Mouse (Mus musculus): ENCODE measurements around the gene Nup133. TPM values are rescaled to one million over a fixed set of nuclear protein-coding genes. Genes with fewer than 3 reads are reported as not detected.

Nup133 gene
- polyA plus RNA-seq, 1 experiment = 7.9 TPM

- Histone ChIP-seq H3K4me3 (ENCODE audit: insufficient read depth, low read depth, low read length) (no peak overlapping the region), H3K4me1 (ENCODE audit: control insufficient read depth, insufficient read depth, low read length) (no peaks in the 10 kb centered on the region), H3K27me3 (replicated peaks; ENCODE audit: control insufficient read depth, insufficient read depth, low read length) (no peaks in the 10 kb centered on the region), H3K36me3 (ENCODE audit: control insufficient read depth, insufficient read depth, low read length) (no peaks in the 10 kb centered on the region), H3K27ac (ENCODE audit: insufficient read depth, low read depth, low read length) (no peak overlapping the region)
- TF ChIP-seq POLR2A (IDR thresholded peaks at IDR 0.05; ENCODE audit: low read depth, low read length) (no peak), CTCF (conservative IDR thresholded peaks at IDR 0.05; ENCODE audit: insufficient read depth, insufficient read length, low read depth, low read length) (no peak)
- 93% methylated on average over 1 of the region's 1 CpGs for WGBS
- DNase-seq = no peak
Measured at GRCm38 (mm10) chr8:123854252-123854651, 94.8 kb downstream of the Nup133 start.

GRCm38 (mm10) chr8:123851590-123851989 is 97.5 kb downstream of the Nup133 start:
- no peak for DNase-seq
- Histone ChIP-seq H3K27ac (ENCODE audit: insufficient read depth, low read depth, low read length) (no peak overlapping the region), H3K4me3 (ENCODE audit: insufficient read depth, low read depth, low read length) (no peak overlapping the region), H3K36me3 (ENCODE audit: control insufficient read depth, insufficient read depth, low read length) (no peaks in the 10 kb centered on the region), H3K4me1 (ENCODE audit: control insufficient read depth, insufficient read depth, low read length) (no peaks in the 10 kb centered on the region), H3K27me3 (replicated peaks; ENCODE audit: control insufficient read depth, insufficient read depth, low read length) (no peaks in the 10 kb centered on the region)
- TF ChIP-seq POLR2A (IDR thresholded peaks at IDR 0.05; ENCODE audit: low read depth, low read length) (no peak), CTCF (conservative IDR thresholded peaks at IDR 0.05; ENCODE audit: insufficient read depth, insufficient read length, low read depth, low read length) (no peak)
- WGBS = 42% methylated on average over 5 of the region's 5 CpGs

- no peak for DNase-seq
Measured at GRCm38 (mm10) chr8:123849352-123849751, 99.7 kb downstream of the Nup133 start.

DNA sequence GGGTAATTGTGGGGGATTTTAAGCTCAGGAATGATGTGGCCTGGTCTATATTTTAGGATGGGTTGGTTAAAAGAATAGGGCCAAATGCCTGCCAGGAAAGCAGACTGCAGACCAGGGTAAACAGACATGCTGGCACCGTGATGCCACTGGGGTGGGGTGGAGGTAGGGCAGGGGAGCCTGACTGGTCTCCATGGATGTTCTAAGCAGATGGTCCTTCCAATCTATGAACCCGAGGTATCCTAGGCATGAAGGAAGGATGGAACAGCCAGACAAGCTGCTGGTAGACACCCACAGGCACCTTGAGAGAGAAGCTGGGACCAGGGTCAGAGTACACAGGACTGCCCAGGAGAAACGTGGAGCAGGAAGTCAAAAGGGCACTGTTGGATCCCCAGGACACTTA is 101.5 kb downstream of the Nup133 start:
- WGBS = 52% methylated on average over 3 of the region's 3 CpGs
- TF ChIP-seq POLR2A (IDR thresholded peaks at IDR 0.05; ENCODE audit: low read depth, low read length) (no peak), CTCF (conservative IDR thresholded peaks at IDR 0.05; ENCODE audit: insufficient read depth, insufficient read length, low read depth, low read length) (no peak)
- H3K27ac ChIP-seq (ENCODE audit: insufficient read depth, low read depth, low read length) = no peak overlapping the region
- no peaks in the 10 kb centered on the region for H3K27me3 ChIP-seq (replicated peaks; ENCODE audit: control insufficient read depth, insufficient read depth, low read length)
- H3K36me3 ChIP-seq (ENCODE audit: control insufficient read depth, insufficient read depth, low read length) = no peaks in the 10 kb centered on the region
- no peak overlapping the region for H3K4me3 ChIP-seq (ENCODE audit: insufficient read depth, low read depth, low read length)
- no peaks in the 10 kb centered on the region for H3K4me1 ChIP-seq (ENCODE audit: control insufficient read depth, insufficient read depth, low read length)
- DNase-seq = peak; percentile 23

More at GRCm38 (mm10) chr8:123849352-123849751, 99.7 kb downstream of the Nup133 start:
- Histone ChIP-seq H3K4me1 (ENCODE audit: control insufficient read depth, insufficient read depth, low read length) (no peaks in the 10 kb centered on the region), H3K36me3 (ENCODE audit: control insufficient read depth, insufficient read depth, low read length) (no peaks in the 10 kb centered on the region), H3K27ac (ENCODE audit: insufficient read depth, low read depth, low read length) (no peak overlapping the region), H3K27me3 (replicated peaks; ENCODE audit: control insufficient read depth, insufficient read depth, low read length) (no peaks in the 10 kb centered on the region), H3K4me3 (ENCODE audit: insufficient read depth, low read depth, low read length) (no peak overlapping the region)
- 89% methylated on average over 4 of the region's 4 CpGs for WGBS
- TF ChIP-seq CTCF (conservative IDR thresholded peaks at IDR 0.05; ENCODE audit: insufficient read depth, insufficient read length, low read depth, low read length) = no peak
- TF ChIP-seq POLR2A (IDR thresholded peaks at IDR 0.05; ENCODE audit: low read depth, low read length) = no peak

Other genes starting within 250 kb of the Nup133 start
- 38.8 and 42.7 TPM in 2 replicates for gene Rab4a, start 143.3 kb downstream of the Nup133 start, polyA plus RNA-seq (2012; rRNA removed)
- 0.22 and 0.30 TPM in 2 replicates for gene Ccsap, start 89.1 kb downstream of the Nup133 start, polyA plus RNA-seq (2012; rRNA removed)
- 1.3 and 665 TPM in 2 replicates for gene Acta1, start 54.5 kb downstream of the Nup133 start, polyA plus RNA-seq (2012; rRNA removed)
- gene Abcb10, start 33.9 kb upstream of the Nup133 start, polyA plus RNA-seq (2012; rRNA removed) = 16.4 and 16.5 TPM in 2 replicates
- 20.4 and 22.2 TPM in 2 replicates for gene Taf5l, start 72.1 kb upstream of the Nup133 start, polyA plus RNA-seq (2012; rRNA removed)
- 3.3 and 3.5 TPM in 2 replicates for gene Urb2, start 72.2 kb upstream of the Nup133 start, polyA plus RNA-seq (2012; rRNA removed)